Mouse (Mus musculus) kidney, postnatal 10 days (tissue): Measurements from ENCODE around the gene Atrip.

Source experiments
- DNase-seq: peaks from one replicate; pipeline ENCODE4 v3.0.0; 2021; ENCODE audit warnings: mixed read lengths

Gene Atrip

DNA sequence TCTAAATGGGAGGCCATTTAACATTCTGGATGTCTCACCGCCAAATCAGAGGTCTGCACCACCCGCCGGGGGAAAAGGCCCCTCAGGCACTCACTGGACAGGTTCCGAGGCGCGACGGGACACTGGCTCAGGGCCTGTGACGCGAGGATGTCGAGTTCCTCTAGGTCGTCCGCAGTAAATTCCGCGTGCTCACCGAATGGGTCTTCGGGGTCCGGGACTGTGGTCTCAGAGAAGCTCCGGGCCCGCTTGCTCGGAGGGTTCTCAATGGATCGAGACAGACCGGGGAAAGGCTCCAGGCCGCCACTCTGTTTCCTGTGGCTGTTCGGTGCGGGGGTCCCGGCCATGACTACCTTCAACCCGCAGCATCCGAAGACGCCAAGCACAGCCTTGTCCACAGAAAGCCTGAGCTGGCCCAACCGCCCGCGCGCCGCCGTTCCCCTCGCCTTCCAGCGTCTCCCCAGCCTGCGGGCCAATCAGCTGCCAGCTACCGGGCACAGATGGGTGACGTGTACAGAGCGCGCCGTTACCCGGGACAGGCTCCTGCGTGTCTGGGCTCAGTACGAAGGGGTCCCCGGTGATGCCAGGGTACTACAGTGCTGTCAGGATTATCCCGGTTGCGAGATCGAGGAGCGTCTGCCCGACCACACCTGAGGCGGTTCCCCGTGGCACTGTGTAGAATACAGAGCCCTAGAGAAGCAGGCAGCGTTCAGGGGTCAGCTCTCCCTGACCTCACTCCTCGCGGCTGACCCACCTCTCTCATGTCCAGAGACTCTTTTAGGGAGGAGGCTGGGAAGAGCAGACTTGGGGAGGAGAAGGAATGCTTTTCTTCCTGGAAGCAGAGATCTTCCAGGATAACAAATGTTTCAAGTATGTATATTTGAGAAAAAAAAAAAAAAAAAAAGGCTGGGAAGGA, at the start of gene Atrip:
Gene Atrip, minus strand, starts transcription at position 464 of the 913 bp plus-strand sequence.
- peak; percentile 96 for DNase-seq

GRCm38 (mm10) chr9:109123266-109123665, 49.3 kb upstream of the Atrip start:
- no peak for DNase-seq

DNA sequence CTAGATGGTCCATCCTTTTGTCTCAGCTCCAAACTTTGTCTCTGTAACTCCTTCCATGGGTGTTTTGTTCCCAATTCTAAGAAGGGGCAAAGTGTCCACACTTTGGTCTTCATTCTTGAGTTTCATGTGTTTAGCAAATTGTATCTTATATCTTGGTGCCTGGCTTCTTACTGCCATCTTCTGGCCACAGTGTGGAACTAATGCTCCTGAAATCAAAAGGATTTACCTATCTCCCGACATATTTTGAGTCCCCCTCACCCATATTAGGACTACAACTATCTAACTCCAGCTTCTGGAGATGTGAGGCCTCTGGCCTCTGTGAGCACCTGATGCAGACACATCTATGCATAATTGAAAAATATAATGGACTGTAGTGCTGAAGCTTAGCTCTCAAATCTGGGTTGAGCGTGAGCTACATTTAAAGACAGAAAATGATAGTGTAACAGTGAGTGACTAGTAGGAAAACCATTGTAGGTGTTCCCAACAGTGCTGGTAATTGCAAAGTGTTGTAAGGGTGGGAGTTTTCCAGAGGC, 48.7 kb upstream of the Atrip start:
- peak; percentile 59 for DNase-seq

GRCm38 (mm10) chr9:109120956-109121355, 47.0 kb upstream of the Atrip start:
- DNase-seq, result no peak

DNA sequence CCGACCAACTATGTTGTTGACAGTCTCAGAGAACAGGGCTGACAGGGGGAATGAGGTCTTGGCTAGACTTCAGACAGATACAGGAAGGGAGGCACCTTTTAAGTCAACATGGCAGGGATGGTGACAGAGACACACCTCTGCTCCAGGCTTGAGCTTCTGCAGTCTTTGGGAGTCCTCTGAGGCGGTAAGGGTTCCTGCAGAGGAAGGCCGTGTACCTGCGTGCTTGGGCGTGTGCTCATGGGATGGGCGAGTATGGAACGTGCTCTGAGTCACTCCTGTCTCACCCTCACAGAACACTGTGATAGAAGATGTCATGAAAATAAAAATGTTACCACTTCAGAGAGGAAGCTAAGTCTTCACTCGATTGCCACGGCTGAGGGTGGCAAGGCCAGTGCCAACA, 45.6 kb upstream of the Atrip start:
- peak; percentile 6 for DNase-seq

GRCm38 (mm10) chr9:109118106-109118505, 44.2 kb upstream of the Atrip start:
- peak; percentile 23 for DNase-seq

DNA sequence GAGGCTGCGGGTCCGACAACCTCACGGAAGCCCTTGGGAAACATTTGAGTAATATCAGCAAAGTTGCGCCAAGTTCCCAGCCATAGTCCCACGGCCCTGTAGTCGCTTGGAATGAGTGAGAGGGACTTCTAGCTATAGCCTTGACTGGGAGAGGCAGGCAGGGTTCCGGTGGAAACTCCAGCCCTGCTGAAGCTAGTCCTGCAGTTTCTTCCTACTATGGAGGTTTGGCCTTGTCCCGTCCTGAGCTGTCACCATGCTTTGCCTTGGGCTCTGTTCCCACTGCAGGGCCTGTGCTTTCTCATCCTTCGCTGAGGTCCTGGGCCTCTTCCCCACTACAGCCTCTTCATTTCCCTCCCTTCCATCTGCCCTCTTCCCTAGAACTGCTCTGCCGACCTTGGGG, 42.3 kb upstream of the Atrip start:
- no peak for DNase-seq

- DNase-seq, result peak; percentile 4
Observed at GRCm38 (mm10) chr9:109114871-109115270, 40.9 kb upstream of the Atrip start.

DNA sequence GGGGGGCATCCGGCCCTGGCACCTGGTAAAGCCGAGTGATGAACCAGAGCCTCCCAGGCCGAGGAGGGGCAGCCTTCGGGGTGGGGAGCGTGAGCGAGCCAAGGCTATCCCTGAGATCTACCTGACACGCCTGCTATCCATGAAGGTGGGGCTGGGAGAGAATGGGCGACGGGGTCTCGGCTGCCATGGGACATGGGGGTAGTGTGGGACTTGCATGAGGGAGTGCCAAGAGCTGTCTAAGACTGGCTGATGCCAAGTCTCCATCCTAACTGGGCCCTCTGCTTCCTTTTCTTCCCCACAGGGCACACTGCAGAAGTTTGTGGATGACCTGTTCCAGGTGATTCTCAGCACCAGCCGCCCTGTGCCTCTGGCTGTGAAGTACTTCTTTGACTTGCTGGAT, 40.4 kb upstream of the Atrip start:
- peak; percentile 4 for DNase-seq

- DNase-seq, result peak; percentile 4
Observed at GRCm38 (mm10) chr9:109113331-109113730, 39.4 kb upstream of the Atrip start.

DNA sequence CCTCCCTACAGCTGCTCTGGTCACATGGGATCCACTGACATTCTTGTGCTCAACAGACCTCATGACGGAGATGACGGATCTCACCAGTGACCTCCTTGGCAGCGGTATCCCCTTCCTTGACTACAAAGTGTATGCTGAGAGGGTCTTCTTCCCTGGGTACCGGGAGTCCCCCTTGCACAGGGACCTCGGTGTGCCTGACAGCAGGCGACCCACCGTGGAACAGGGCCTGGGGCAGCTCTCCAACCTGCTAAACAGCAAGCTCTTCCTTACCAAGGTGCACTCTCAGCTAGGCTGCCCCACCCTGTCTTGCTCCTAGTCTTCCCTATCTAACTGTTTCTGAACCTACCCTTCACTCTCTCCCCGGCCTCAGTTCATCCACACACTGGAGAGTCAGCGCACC, 37.7 kb upstream of the Atrip start:
- DNase-seq, result peak; percentile 4

- DNase-seq, result no peak
Observed at GRCm38 (mm10) chr9:109111101-109111500, 37.2 kb upstream of the Atrip start.

DNA sequence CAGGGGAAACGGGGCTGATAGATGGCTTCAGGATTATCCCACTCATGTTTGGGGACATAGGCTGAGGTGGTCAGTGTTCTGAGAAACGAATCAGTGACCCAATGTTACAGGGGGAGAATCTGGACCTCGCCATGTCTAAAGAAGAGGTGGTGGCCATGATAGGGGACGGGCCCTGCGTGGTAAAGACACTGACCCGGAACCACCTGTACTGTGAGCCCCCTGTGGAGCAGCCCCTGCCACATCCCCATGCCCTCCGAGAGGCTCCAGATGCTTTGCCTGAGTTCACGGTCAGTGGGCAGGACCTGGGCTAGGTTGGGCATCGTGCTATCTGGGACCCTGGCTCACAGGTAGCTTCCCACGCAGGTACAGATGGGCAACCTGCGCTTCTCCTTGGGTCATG, 36.3 kb upstream of the Atrip start:
- DNase-seq, result no peak

DNA sequence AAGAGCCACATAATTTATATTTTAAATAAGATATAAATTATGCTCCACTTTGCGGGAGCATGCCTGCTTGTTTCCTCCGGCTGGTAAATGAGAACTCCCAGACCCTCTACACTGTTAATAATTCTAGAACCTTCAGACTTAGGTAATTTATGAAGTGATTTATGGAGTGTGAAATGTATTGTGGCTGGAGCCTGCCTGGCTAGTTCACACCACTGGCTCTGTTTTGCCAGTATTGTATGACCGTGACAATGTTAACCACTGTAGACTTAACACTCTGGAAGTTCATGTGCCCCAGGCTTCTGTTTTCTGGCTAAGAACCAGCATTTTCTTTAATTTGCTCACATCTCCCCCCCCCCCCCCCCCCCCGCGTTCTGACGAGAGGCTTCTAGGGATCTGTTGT, 33.4 kb upstream of the Atrip start:
- DNase-seq, result no peak

GRCm38 (mm10) chr9:109105648-109106047, 31.7 kb upstream of the Atrip start:
- no peak for DNase-seq

GRCm38 (mm10) chr9:109105011-109105410, 31.1 kb upstream of the Atrip start:
- peak; percentile 65 for DNase-seq

GRCm38 (mm10) chr9:109104083-109104482, 30.2 kb upstream of the Atrip start:
- DNase-seq, result no peak

DNA sequence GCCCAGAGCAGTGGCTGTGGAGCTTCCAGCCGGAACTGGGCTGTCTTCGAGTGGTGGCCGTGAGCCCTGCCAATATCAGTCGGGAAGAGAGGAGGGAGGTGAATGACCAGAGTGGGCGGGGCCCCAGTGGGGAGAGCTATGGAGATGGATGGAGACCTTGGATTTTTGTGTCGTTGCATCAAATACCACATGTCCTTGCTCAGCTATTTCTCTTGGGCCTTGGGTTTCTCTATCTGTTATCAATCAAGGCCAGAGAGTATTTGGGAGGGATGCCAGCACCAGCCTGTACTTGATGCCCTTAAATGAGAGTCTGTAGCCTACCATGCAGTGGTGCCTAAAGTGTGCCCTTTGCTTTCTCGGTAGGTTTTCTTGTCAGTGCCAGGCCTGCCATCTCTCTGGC, 29.3 kb upstream of the Atrip start:
- DNase-seq, result no peak

DNA sequence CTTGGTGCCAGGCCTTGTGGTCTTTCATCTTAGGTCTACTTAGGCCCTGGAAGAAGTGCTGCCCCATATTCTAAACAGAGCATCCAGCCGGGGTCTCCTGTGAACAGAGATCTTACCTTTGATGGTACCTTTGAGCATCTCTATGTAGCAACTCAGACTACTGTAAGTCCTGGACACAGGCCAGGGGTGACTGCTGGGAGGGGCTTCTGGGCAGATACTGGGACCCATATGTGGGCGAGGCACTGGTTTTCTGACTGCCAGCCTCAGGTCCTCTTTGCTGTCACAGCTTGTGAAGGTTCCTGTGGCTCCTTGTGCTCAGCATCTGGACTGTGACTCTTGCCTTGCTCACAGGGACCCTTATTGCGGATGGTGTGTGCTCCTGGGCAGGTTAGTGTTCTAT, 28.6 kb upstream of the Atrip start:
- no peak for DNase-seq

GRCm38 (mm10) chr9:109101933-109102445, 28.1 kb upstream of the Atrip start:
- DNase-seq, result no peak

- DNase-seq, result no peak
Observed at GRCm38 (mm10) chr9:109100307-109100928, 26.5 kb upstream of the Atrip start.

- DNase-seq, result peak; percentile 91
Observed at GRCm38 (mm10) chr9:109098969-109099368, 25.0 kb upstream of the Atrip start.

GRCm38 (mm10) chr9:109098366-109098765, 24.4 kb upstream of the Atrip start:
- DNase-seq, result no peak

GRCm38 (mm10) chr9:109097831-109098230, 23.9 kb upstream of the Atrip start:
- DNase-seq, result peak; percentile 58
